Mouse (Mus musculus) thymus, adult 2 months (tissue): Measurements from ENCODE around the gene Lrrc26.

Source experiments
- CTCF ChIP-seq: fragments of 200-500 bp; IDR thresholded peaks from 2 replicates; pipeline ENCODE4 v1.5.1; 2012; ENCODE audit warnings: mild to moderate bottlenecking, control low read depth, low read length, moderate library complexity, borderline replicate concordance; ENCODE audit not compliant: control insufficient read depth, poor library complexity, insufficient read depth; ENCODE audit errors: extremely low read depth
- POLR2A ChIP-seq: fragments of 200-500 bp; IDR thresholded peaks from 2 replicates; pipeline ENCODE4 v1.6.1; 2012; ENCODE audit warnings: mild to moderate bottlenecking, low read length, control low read depth, moderate library complexity; ENCODE audit not compliant: control insufficient read depth, poor library complexity, insufficient read depth; ENCODE audit errors: extremely low read depth

GRCm38 (mm10) chr2:25242101-25242506 is 47.6 kb upstream of the Lrrc26 start, which contains the start of the genes Rnf208 and Cysrt1:
- no peak for TF ChIP-seq POLR2A
- TF ChIP-seq CTCF, result no peak
